7 mouse cellular contexts compared by ENCODE assay signal in genomic region chr9:40330609-40331382, GRCm38 (mm10).
DNase-seq lines count a peak whose midpoint lies in the region; ATAC-seq lines count a peak whose summit lies in the region.

No protein-coding gene starts in this region.

- no peaks in the 10 kb centered on the region for H3K36me3 ChIP-seq in embryonic facial prominence, embryonic 12.5 days
- H3K36me3 ChIP-seq in limb, embryonic 11.5 days (ENCODE audit: control insufficient read depth, insufficient read depth, low read length) = no peaks in the 10 kb centered on the region
- peaks cover 32% of the 10 kb centered on the region; the same call in 1 of the 2 replicates for H3K36me3 ChIP-seq in midbrain, embryonic 14.5 days (ENCODE audit: control insufficient read depth, insufficient read depth, low read length)

- DNase-seq in adrenal gland, postnatal 25 days = peak; percentile 91
- peak; percentile 94 to 95 for DNase-seq in heart, adult 18-20 months
- peak; percentile 88 for DNase-seq in kidney, adult 18-20 months
- DNase-seq in limb, embryonic 11.5 days (ENCODE audit: low spot score) = peak; percentile 92
- DNase-seq in midbrain, embryonic 14.5 days = peak; percentile 92
- peak; percentile 43 for DNase-seq in spleen, adult 12 weeks (ENCODE audit: low spot score)

- H3K9me3 ChIP-seq in embryonic facial prominence, embryonic 12.5 days = no peaks in the 10 kb centered on the region
- no peaks in the 10 kb centered on the region for H3K9me3 ChIP-seq in limb, embryonic 11.5 days (ENCODE audit: control insufficient read depth, low read length)
- no peaks in the 10 kb centered on the region for H3K9me3 ChIP-seq in midbrain, embryonic 14.5 days (ENCODE audit: control insufficient read depth, low read length)

- no peak overlapping the region for H3K4me2 ChIP-seq in embryonic facial prominence, embryonic 12.5 days (replicated peaks)
- no peak overlapping the region for H3K4me2 ChIP-seq in limb, embryonic 11.5 days (ENCODE audit: low read depth, severe bottlenecking)
- no peak overlapping the region for H3K4me2 ChIP-seq in midbrain, embryonic 14.5 days (ENCODE audit: low read length)

- no peak overlapping the region for H3K9ac ChIP-seq in embryonic facial prominence, embryonic 12.5 days
- H3K9ac ChIP-seq in limb, embryonic 11.5 days (ENCODE audit: low read length) = no peak overlapping the region
- no peak overlapping the region for H3K9ac ChIP-seq in midbrain, embryonic 14.5 days (replicated peaks; ENCODE audit: low read length)

- peaks cover 8% of the 10 kb centered on the region; the same call in 1 of the 2 replicates for H3K4me1 ChIP-seq in embryonic facial prominence, embryonic 12.5 days
- H3K4me1 ChIP-seq in limb, embryonic 11.5 days (ENCODE audit: control insufficient read depth, insufficient read depth, low read length) = peaks cover 3% of the 10 kb centered on the region; the same call in 1 of the 2 replicates
- no peaks in the 10 kb centered on the region for H3K4me1 ChIP-seq in midbrain, embryonic 14.5 days (ENCODE audit: control insufficient read depth, insufficient read depth, low read length)

- H3K27me3 ChIP-seq in embryonic facial prominence, embryonic 12.5 days = no peaks in the 10 kb centered on the region
- no peaks in the 10 kb centered on the region for H3K27me3 ChIP-seq in limb, embryonic 11.5 days (ENCODE audit: control insufficient read depth, insufficient read depth, low read length)
- H3K27me3 ChIP-seq in midbrain, embryonic 14.5 days (ENCODE audit: control insufficient read depth, insufficient read depth, low read length) = no peaks in the 10 kb centered on the region

- peak; percentile 68; the same call in 1 of the 2 replicates for ATAC-seq in embryonic facial prominence, embryonic 12.5 days (ENCODE audit: insufficient number of reproducible peaks, insufficient read depth, low FRiP score, low TSS enrichment)
- peak; percentile 82 for ATAC-seq in limb, embryonic 11.5 days (ENCODE audit: insufficient number of reproducible peaks, low FRiP score, low TSS enrichment, low read depth)
- ATAC-seq in midbrain, embryonic 14.5 days (ENCODE audit: low FRiP score, low TSS enrichment) = peak; percentile 83

- no peak overlapping the region for H3K4me3 ChIP-seq in embryonic facial prominence, embryonic 12.5 days
- no peak overlapping the region for H3K4me3 ChIP-seq in limb, embryonic 11.5 days (ENCODE audit: low read depth, low read length)
- no peak overlapping the region for H3K4me3 ChIP-seq in midbrain, embryonic 14.5 days (replicated peaks; ENCODE audit: low read depth, low read length)

- H3K27ac ChIP-seq in embryonic facial prominence, embryonic 12.5 days = no peak overlapping the region
- H3K27ac ChIP-seq in limb, embryonic 11.5 days (replicated peaks; ENCODE audit: low read depth, low read length) = no peak overlapping the region
- H3K27ac ChIP-seq in midbrain, embryonic 14.5 days (replicated peaks; ENCODE audit: low read depth, low read length) = no peak overlapping the region

- WGBS in embryonic facial prominence, embryonic 12.5 days = 55% methylated on average over 19 of the region's 19 CpGs
- WGBS in limb, embryonic 11.5 days = 57% methylated on average over 19 of the region's 19 CpGs
- WGBS in midbrain, embryonic 14.5 days = 55% methylated on average over 19 of the region's 19 CpGs

Comparison
In these comparisons a context has a peak if more than half of its experiments do, and no peak if none do; other contexts are left out.
1. DNase-seq: peak in every context shown above with its lines; median percentile 94 in heart, adult 18-20 months; 92 in limb, embryonic 11.5 days; 92 in midbrain, embryonic 14.5 days; 91 in adrenal gland, postnatal 25 days; 88 in kidney, adult 18-20 months; 43 in spleen, adult 12 weeks.